Mouse (Mus musculus) ES-CJ7 (cell line): ENCODE data around the gene Dhx40.
A peak's percentile ranks its signal among the peaks of the same experiment; 100 is the strongest.
"Not testable (repeated sequence)": the region's sequence is repeated elsewhere in the genome, so short reads cannot be mapped to it uniquely, and the experiment has no call there.

Experiments
- DNase-seq: peaks from one replicate; pipeline ENCODE4 v3.0.0; 2011; ENCODE audit warnings: low read depth, low spot score

Dhx40 gene

GRCm38 (mm10) chr11:86818928-86819327, 11.4 kb upstream of the Dhx40 start:
- no peak for DNase-seq

- DNase-seq = not testable (repeated sequence)
Measured at GRCm38 (mm10) chr11:86816288-86816687, 8.7 kb upstream of the Dhx40 start.

GRCm38 (mm10) chr11:86814481-86814880, 6.9 kb upstream of the Dhx40 start:
- DNase-seq = not testable (repeated sequence)

- DNase-seq = not testable (repeated sequence)
Measured at GRCm38 (mm10) chr11:86813256-86813655, 5.7 kb upstream of the Dhx40 start.

GRCm38 (mm10) chr11:86811326-86811630, 3.7 kb upstream of the Dhx40 start:
- DNase-seq = no peak

GRCm38 (mm10) chr11:86810572-86811325, 3.2 kb upstream of the Dhx40 start:
- DNase-seq = no peak

- DNase-seq = no peak
Measured at GRCm38 (mm10) chr11:86809828-86810227, 2.3 kb upstream of the Dhx40 start.

GRCm38 (mm10) chr11:86807001-86807477, 507 bp downstream of the Dhx40 start:
- peak; percentile 82 for DNase-seq

- no peak for DNase-seq
Measured at GRCm38 (mm10) chr11:86794161-86794560, 13.4 kb downstream of the Dhx40 start.

GRCm38 (mm10) chr11:86787436-86787835, 20.1 kb downstream of the Dhx40 start:
- not testable (repeated sequence) for DNase-seq

GRCm38 (mm10) chr11:86785767-86786166, 21.8 kb downstream of the Dhx40 start:
- no peak for DNase-seq

- no peak for DNase-seq
Measured at GRCm38 (mm10) chr11:86769884-86770283, 37.7 kb downstream of the Dhx40 start.

GRCm38 (mm10) chr11:86764501-86764900, 43.0 kb downstream of the Dhx40 start:
- no peak for DNase-seq

GRCm38 (mm10) chr11:86763127-86763526, 44.4 kb downstream of the Dhx40 start:
- peak; percentile 28 for DNase-seq

GRCm38 (mm10) chr11:86760357-86760756, 47.2 kb downstream of the Dhx40 start:
- no peak for DNase-seq

- DNase-seq = no peak
Measured at GRCm38 (mm10) chr11:86759886-86760285, 47.7 kb downstream of the Dhx40 start.

- DNase-seq = no peak
Measured at GRCm38 (mm10) chr11:86759226-86759625, 48.3 kb downstream of the Dhx40 start.

GRCm38 (mm10) chr11:86758559-86758958, 49.0 kb downstream of the Dhx40 start:
- no peak for DNase-seq

GRCm38 (mm10) chr11:86757480-86758371, 49.8 kb downstream of the Dhx40 start, which contains the start of gene Cltc:
TSS of gene Cltc (minus strand) at chr11:86757565.
- DNase-seq = peak; percentile 99

- DNase-seq = no peak
Measured at GRCm38 (mm10) chr11:86757142-86757479, 50.4 kb downstream of the Dhx40 start.

GRCm38 (mm10) chr11:86756156-86757141, 51.1 kb downstream of the Dhx40 start:
- DNase-seq = peak; percentile 57
